Mouse (Mus musculus) spleen, postnatal 14 days (tissue): Measurements from ENCODE around the gene Polrmt.

Experiments used
- DNase-seq, 2 experiments: peaks; one replicate each; pipeline ENCODE4 v3.0.0; 2021 to 2022; ENCODE audit warnings: low spot score in 2 of 2

Gene Polrmt

GRCm38 (mm10) chr10:79743161-79743560 lies 3.2 kb downstream of the Polrmt start:
- no peak for DNase-seq

GRCm38 (mm10) chr10:79740863-79741262 lies 5.5 kb downstream of the Polrmt start:
- no peak for DNase-seq

- DNase-seq = no peak
These were observed 7.1 kb downstream of the Polrmt start for GRCm38 (mm10) chr10:79739234-79739633.

- DNase-seq = no peak
These were observed 8.1 kb downstream of the Polrmt start for GRCm38 (mm10) chr10:79738259-79738658.

- no peak for DNase-seq
These were observed 9.7 kb downstream of the Polrmt start for GRCm38 (mm10) chr10:79736706-79737105.

GRCm38 (mm10) chr10:79735361-79735760 lies 11.0 kb downstream of the Polrmt start:
- DNase-seq = no peak

- DNase-seq = no peak
These were observed 12.5 kb downstream of the Polrmt start for GRCm38 (mm10) chr10:79733847-79734246.

- DNase-seq = peak in 1 of 2 experiments; percentile 53
These were observed 13.9 kb downstream of the Polrmt start for GRCm38 (mm10) chr10:79732500-79732899.

- no peak for DNase-seq
These were observed 16.9 kb downstream of the Polrmt start for GRCm38 (mm10) chr10:79729357-79729965.

GRCm38 (mm10) chr10:79728323-79729249 lies 17.8 kb downstream of the Polrmt start:
- no peak for DNase-seq

- DNase-seq = peak; percentile 55 to 69
These were observed 20.3 kb downstream of the Polrmt start for GRCm38 (mm10) chr10:79726090-79726489.

- no peak for DNase-seq
These were observed 22.7 kb downstream of the Polrmt start for GRCm38 (mm10) chr10:79723692-79724091.

- no peak for DNase-seq
These were observed 23.3 kb downstream of the Polrmt start for GRCm38 (mm10) chr10:79723047-79723446.

GRCm38 (mm10) chr10:79721089-79721488 lies 25.3 kb downstream of the Polrmt start:
- DNase-seq = no peak

GRCm38 (mm10) chr10:79717640-79718357 lies 28.6 kb downstream of the Polrmt start:
- DNase-seq = peak in 1 of 2 experiments; percentile 51

- no peak for DNase-seq
These were observed 29.4 kb downstream of the Polrmt start for GRCm38 (mm10) chr10:79716988-79717355.

- no peak for DNase-seq
These were observed 30.0 kb downstream of the Polrmt start, which contains the start of gene Hcn2 for GRCm38 (mm10) chr10:79716254-79716987. Gene Hcn2 (plus strand): TSS chr10:79716634.

- DNase-seq = no peak
These were observed 31.4 kb downstream of the Polrmt start for GRCm38 (mm10) chr10:79714996-79715395.

- DNase-seq = no peak
These were observed 33.2 kb downstream of the Polrmt start for GRCm38 (mm10) chr10:79713163-79713562.

GRCm38 (mm10) chr10:79712499-79713126 lies 33.8 kb downstream of the Polrmt start:
- DNase-seq = peak; percentile 84 to 91

- no peak for DNase-seq
These were observed 34.4 kb downstream of the Polrmt start for GRCm38 (mm10) chr10:79712029-79712428.
